Mouse (Mus musculus) liver, embryonic 13.5 days (tissue): ENCODE measurements around the gene Dpep2nb. TPM values are rescaled to one million over a fixed set of nuclear protein-coding genes. Genes with fewer than 3 reads are reported as not detected.

Experiments used
- ATAC-seq: fragments of 200-750 bp; cut with Nextera tagmentation; 2 replicates; pipeline ENCODE4 v1.8.0; 2017; ENCODE audit warnings: low read depth, mild to moderate bottlenecking, moderate number of reproducible peaks, moderate library complexity
- DNase-seq: peaks from one replicate; pipeline ENCODE4 v3.0.0; 2022
- H3K27ac ChIP-seq: fragments of 300-500 bp; sonication (generic); 2 replicates; pipeline ENCODE4 v1.5.1; 2015; ENCODE audit warnings: moderate library complexity, mild to moderate bottlenecking, inconsistent platforms
- H3K27me3 ChIP-seq: fragments of 300-500 bp; sonication (generic); 2 replicates; pipeline ENCODE4 v1.6.1; 2015; ENCODE audit warnings: mild to moderate bottlenecking, inconsistent platforms
- H3K36me3 ChIP-seq: fragments of 300-500 bp; sonication (generic); 2 replicates; pipeline ENCODE4 v1.6.1; 2015; ENCODE audit warnings: mild to moderate bottlenecking, inconsistent platforms
- H3K4me1 ChIP-seq: fragments of 300-500 bp; sonication (generic); replicated peaks from 2 replicates; pipeline ENCODE4 v1.6.1; 2015; ENCODE audit warnings: inconsistent platforms
- H3K4me2 ChIP-seq: fragments of 300-500 bp; sonication (generic); 2 replicates; pipeline ENCODE4 v1.6.1; 2015; ENCODE audit warnings: inconsistent platforms, mild to moderate bottlenecking, moderate library complexity
- H3K4me3 ChIP-seq: fragments of 300-500 bp; sonication (generic); replicated peaks from 2 replicates; pipeline ENCODE4 v1.5.1; 2015; ENCODE audit warnings: mild to moderate bottlenecking, inconsistent platforms
- H3K9ac ChIP-seq: fragments of 300-500 bp; sonication (generic); 2 replicates; pipeline ENCODE4 v1.6.1; 2015; ENCODE audit warnings: mild to moderate bottlenecking, inconsistent platforms
- H3K9me3 ChIP-seq: fragments of 300-500 bp; sonication (generic); replicated peaks from 2 replicates; pipeline ENCODE4 v1.6.1; 2016; ENCODE audit warnings: inconsistent platforms
- WGBS: fragments of 180-500 bp; shearing (Covaris S2); methylation state at CpG from one replicate; pipeline ENCODE4 v1.1.7; 2015; ENCODE audit not compliant: insufficient replicate concordance; 5-methylcytosine and 5-hydroxymethylcytosine counted together
- polyA plus RNA-seq: library from polyadenylated mRNA; unstranded; fragments of >200 nt; fragmentation: Nextera tagmentation; extraction: Ambion mirVana; gene quantifications from 2 replicates; pipeline ENCODE4 v1.2.1, GENCODE M21; 2015

The Dpep2nb gene
- polyA plus RNA-seq, 1 experiment from 2014 or later, result not detected

- peaks cover 4% of the 10 kb centered on the region; the same call in 1 of the 2 replicates for H3K27me3 ChIP-seq
- H3K4me1 ChIP-seq, result peaks cover 16% of the 10 kb centered on the region
- H3K9me3 ChIP-seq, result no peaks in the 10 kb centered on the region
- no peak overlapping the region for H3K4me2 ChIP-seq
- WGBS, result 78% methylated on average over 1 of the region's 1 CpGs
- H3K9ac ChIP-seq, result no peak overlapping the region
- DNase-seq, result no peak
- no peak overlapping the region for H3K27ac ChIP-seq
- H3K36me3 ChIP-seq, result no peaks in the 10 kb centered on the region
- no peak for ATAC-seq
- H3K4me3 ChIP-seq, result no peak overlapping the region
These were observed 24.6 kb downstream of the Dpep2nb start for GRCm38 (mm10) chr8:105981146-105981545.

- Histone ChIP-seq H3K4me3 (no peak within 1 kb of the TSS), H3K9ac (no peak within 1 kb of the TSS), H3K4me2 (no peak within 1 kb of the TSS), H3K9me3 (no peaks in the 10 kb centered on the region), H3K36me3 (no peaks in the 10 kb centered on the region), H3K27ac (no peak within 1 kb of the TSS), H3K4me1 (peaks cover 22% of the 10 kb centered on the region), H3K27me3 (no peaks in the 10 kb centered on the region)
- ATAC-seq (no peak), DNase-seq (no peak)
- WGBS, result 89% methylated on average over 15 of the region's 15 CpGs
These were observed 26.4 kb downstream of the Dpep2nb start, which contains the start of gene Dpep3 for GRCm38 (mm10) chr8:105979325-105979724. Gene Dpep3 (minus strand): TSS chr8:105979429.

- Histone ChIP-seq H3K27ac (no peak overlapping the region), H3K4me1 (peaks cover 22% of the 10 kb centered on the region), H3K9me3 (no peaks in the 10 kb centered on the region), H3K36me3 (no peaks in the 10 kb centered on the region), H3K27me3 (no peaks in the 10 kb centered on the region), H3K4me2 (no peak overlapping the region), H3K4me3 (no peak overlapping the region), H3K9ac (no peak overlapping the region)
- ATAC-seq (no peak), DNase-seq (no peak)
- WGBS, result 70% methylated on average over 7 of the region's 7 CpGs
These were observed 30.4 kb downstream of the Dpep2nb start for GRCm38 (mm10) chr8:105975363-105975762.

- Histone ChIP-seq H3K27me3 (no peaks in the 10 kb centered on the region), H3K9me3 (no peaks in the 10 kb centered on the region), H3K4me3 (no peak overlapping the region), H3K4me2 (no peak overlapping the region), H3K36me3 (no peaks in the 10 kb centered on the region), H3K9ac (no peak overlapping the region), H3K27ac (no peak overlapping the region), H3K4me1 (peaks cover 40% of the 10 kb centered on the region)
- ATAC-seq (no peak), DNase-seq (no peak)
- 71% methylated on average over 8 of the region's 8 CpGs for WGBS
These were observed 34.6 kb downstream of the Dpep2nb start for GRCm38 (mm10) chr8:105971019-105971720.

- Histone ChIP-seq H3K9ac (no peak overlapping the region), H3K4me3 (no peak overlapping the region), H3K27ac (no peak overlapping the region), H3K4me2 (no peak overlapping the region), H3K36me3 (no peaks in the 10 kb centered on the region), H3K4me1 (peaks cover 52% of the 10 kb centered on the region), H3K9me3 (no peaks in the 10 kb centered on the region), H3K27me3 (no peaks in the 10 kb centered on the region)
- no peak for ATAC-seq
- no peak for DNase-seq
- 56% methylated on average over 1 of the region's 1 CpGs for WGBS
These were observed 36.4 kb downstream of the Dpep2nb start for GRCm38 (mm10) chr8:105969367-105969766.

GRCm38 (mm10) chr8:105966692-105967311, 39.0 kb downstream of the Dpep2nb start:
- Histone ChIP-seq H3K4me2 (peak overlapping the region; percentile 96), H3K4me3 (peak overlapping the region; percentile 84), H3K9me3 (no peaks in the 10 kb centered on the region), H3K27me3 (no peaks in the 10 kb centered on the region), H3K9ac (peak overlapping the region; percentile 87), H3K4me1 (peaks cover 68% of the 10 kb centered on the region), H3K36me3 (no peaks in the 10 kb centered on the region), H3K27ac (peak overlapping the region; percentile 93)
- ATAC-seq (peak; percentile 79), DNase-seq (peak; percentile 72)
- WGBS, result 5% methylated on average over 19 of the region's 19 CpGs

- WGBS, result 1% methylated on average over 47 of the region's 47 CpGs
- peak; percentile 72 for ATAC-seq
- peak; percentile 65 for DNase-seq
- Histone ChIP-seq H3K36me3 (no peaks in the 10 kb centered on the region), H3K4me1 (peaks cover 77% of the 10 kb centered on the region), H3K27me3 (no peaks in the 10 kb centered on the region), H3K4me2 (peak within 1 kb of the TSS; percentile 96), H3K4me3 (peak within 1 kb of the TSS; percentile 84), H3K9ac (peak within 1 kb of the TSS; percentile 87), H3K9me3 (no peaks in the 10 kb centered on the region), H3K27ac (peak within 1 kb of the TSS; percentile 93)
These were observed 39.9 kb downstream of the Dpep2nb start, which contains the start of gene Slc12a4 for GRCm38 (mm10) chr8:105965905-105966341. Gene Slc12a4 (minus strand): TSS chr8:105966097.

GRCm38 (mm10) chr8:105965266-105965904, 40.4 kb downstream of the Dpep2nb start:
- Histone ChIP-seq H3K27ac (peak overlapping the region; percentile 93), H3K4me3 (peak overlapping the region; percentile 84), H3K27me3 (no peaks in the 10 kb centered on the region), H3K36me3 (peaks cover 2% of the 10 kb centered on the region), H3K9me3 (no peaks in the 10 kb centered on the region), H3K4me1 (peaks cover 82% of the 10 kb centered on the region), H3K4me2 (peak overlapping the region; percentile 96), H3K9ac (peak overlapping the region; percentile 87)
- DNase-seq (peak; percentile 46), ATAC-seq (peak; percentile 42)
- WGBS, result 2% methylated on average over 40 of the region's 40 CpGs

- peak overlapping the region; percentile 87 for H3K9ac ChIP-seq
- H3K4me2 ChIP-seq, result peak overlapping the region; percentile 96
- H3K9me3 ChIP-seq, result no peaks in the 10 kb centered on the region
- H3K27me3 ChIP-seq, result no peaks in the 10 kb centered on the region
- H3K27ac ChIP-seq, result peak overlapping the region; percentile 93
- DNase-seq, result no peak
- WGBS, result 45% methylated on average over 12 of the region's 12 CpGs
- peaks cover 89% of the 10 kb centered on the region for H3K4me1 ChIP-seq
- no peak for ATAC-seq
- peak overlapping the region; percentile 84 for H3K4me3 ChIP-seq
- peaks cover 9% of the 10 kb centered on the region for H3K36me3 ChIP-seq
These were observed 41.1 kb downstream of the Dpep2nb start for GRCm38 (mm10) chr8:105964506-105965265.

- peak overlapping the region; percentile 31 for H3K4me3 ChIP-seq
- 17% methylated on average over 10 of the region's 10 CpGs for WGBS
- peaks cover 35% of the 10 kb centered on the region for H3K36me3 ChIP-seq
- H3K9ac ChIP-seq, result peak overlapping the region; percentile 41; the same call in 1 of the 2 replicates
- peak; percentile 39 for ATAC-seq
- peak overlapping the region; percentile 30; the same call in 1 of the 2 replicates for H3K27ac ChIP-seq
- H3K4me2 ChIP-seq, result peak overlapping the region; percentile 65
- no peaks in the 10 kb centered on the region for H3K9me3 ChIP-seq
- DNase-seq, result peak; percentile 58
- no peaks in the 10 kb centered on the region for H3K27me3 ChIP-seq
- peaks cover 75% of the 10 kb centered on the region for H3K4me1 ChIP-seq
These were observed 44.2 kb downstream of the Dpep2nb start for GRCm38 (mm10) chr8:105961536-105961935.
